Mouse (Mus musculus): ENCODE results near the gene Hirip3.

Gene Hirip3

DNA sequence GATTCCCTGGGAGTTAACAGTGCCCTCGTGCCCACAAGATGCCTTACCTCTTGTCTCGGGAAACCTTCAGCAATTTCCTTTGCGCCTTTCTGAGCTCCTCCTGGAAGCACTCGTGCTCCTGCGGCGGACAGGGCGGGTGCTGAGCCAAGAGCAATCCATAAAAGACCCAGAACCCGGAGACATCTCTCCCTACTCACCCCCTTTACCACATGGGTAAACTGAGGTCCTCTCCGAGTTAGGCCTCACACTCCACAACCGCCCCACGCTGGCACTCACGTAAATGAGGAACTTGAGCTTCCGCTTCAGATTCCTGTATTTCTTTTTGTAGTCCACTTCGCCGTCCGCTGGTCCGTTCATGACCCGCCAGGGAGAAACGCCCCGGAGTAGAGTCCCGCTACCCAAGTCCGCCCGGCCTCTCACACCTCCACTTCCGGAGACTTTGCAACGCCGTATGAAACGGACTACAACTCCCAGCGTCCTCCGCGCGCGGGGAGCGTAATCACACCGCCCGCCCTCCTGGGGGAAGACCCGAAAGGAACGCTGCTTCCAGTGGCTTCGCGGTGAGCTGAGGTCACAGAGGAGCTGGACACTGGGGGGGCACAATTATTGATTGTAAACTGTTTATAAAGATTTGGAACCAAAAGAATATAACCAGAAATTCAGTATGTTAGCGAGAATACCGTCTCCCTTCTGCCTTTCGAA lies at the start of gene Hirip3:
TSS of gene Hirip3 (plus strand) at position 544 of the 702 bp plus-strand sequence.
- peak; percentile 97 for DNase-seq

DNA sequence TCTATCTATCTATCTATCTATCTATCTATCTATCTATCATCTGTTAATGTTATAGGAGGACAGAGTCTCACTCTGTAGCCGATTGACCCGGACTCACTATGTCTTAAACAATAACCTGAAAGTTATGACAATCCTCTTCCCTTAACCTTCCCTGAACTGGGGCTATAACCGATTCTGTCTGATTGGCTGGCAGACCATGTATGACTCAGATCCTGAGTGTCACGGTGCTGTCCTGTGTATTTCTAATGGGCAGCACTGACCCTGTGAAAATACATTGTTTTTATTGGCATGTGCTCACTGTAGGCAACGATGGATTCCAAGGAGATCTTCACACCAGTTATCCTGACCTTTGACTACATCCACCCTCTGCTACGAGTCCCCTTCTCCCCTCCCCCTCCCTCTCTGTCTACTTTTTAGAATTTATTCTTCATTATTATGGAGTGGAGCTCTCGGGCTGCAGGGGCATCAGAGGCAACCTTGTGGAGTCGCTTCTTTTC lies 46.0 kb upstream of the Hirip3 start:
- no peak for DNase-seq

DNA sequence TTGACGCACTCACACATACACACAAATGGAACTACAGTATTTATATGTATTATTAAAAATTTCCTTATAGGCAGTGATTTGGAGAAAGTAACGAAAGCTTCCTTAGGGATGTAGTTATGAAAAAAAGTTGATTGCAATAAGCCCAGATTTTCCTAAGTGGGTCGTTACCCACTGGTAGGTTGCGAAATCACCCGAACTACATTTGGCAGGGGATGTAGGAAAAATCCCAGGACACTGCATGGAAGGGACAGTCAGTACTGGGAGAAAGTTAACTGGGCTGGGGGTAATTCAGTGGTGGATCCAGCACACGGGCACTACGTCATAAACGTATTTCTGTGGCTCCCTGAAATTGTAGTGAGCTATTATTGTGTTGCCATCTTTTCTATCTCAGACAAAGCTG lies 45.3 kb upstream of the Hirip3 start:
- no peak for DNase-seq

DNA sequence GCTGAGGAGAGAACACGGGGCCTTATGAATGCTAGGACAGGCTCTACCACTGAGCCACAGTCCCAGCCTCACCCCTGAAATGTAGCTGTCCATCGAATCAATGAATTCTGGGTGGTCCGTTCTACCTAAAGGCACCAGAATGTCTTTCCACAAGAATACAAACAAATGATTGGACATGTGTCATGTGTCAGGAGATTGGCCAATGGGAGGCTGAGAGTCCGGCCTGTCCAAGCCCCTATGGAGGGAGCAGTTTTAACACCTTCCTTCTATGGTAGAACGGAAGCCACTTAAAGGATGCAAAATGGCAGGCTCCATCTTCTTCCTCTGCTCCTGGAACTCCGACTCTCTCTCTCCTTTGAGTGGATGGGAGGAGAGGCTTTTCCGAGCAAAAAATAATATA lies 44.2 kb upstream of the Hirip3 start:
- DNase-seq: no peak

DNA sequence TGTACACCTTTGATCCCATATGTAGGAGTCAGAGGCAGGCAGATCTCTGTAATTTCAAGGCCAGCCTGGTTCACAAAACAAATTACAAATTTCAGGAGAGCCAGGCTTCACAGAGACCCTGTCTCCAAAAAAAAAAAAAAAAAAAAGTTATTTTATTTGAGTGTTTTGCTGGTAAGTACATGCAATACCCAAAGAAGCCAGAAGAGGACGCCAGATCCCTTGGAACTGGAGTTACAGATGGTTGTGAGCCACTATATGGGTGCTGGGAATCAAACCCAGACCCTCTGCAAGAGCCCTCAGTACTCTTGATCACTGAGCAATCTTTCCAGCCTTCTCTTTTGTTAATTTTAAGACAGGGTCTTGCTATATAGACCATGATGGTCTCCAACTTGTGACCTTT lies 43.0 kb upstream of the Hirip3 start:
- no peak for DNase-seq

DNA sequence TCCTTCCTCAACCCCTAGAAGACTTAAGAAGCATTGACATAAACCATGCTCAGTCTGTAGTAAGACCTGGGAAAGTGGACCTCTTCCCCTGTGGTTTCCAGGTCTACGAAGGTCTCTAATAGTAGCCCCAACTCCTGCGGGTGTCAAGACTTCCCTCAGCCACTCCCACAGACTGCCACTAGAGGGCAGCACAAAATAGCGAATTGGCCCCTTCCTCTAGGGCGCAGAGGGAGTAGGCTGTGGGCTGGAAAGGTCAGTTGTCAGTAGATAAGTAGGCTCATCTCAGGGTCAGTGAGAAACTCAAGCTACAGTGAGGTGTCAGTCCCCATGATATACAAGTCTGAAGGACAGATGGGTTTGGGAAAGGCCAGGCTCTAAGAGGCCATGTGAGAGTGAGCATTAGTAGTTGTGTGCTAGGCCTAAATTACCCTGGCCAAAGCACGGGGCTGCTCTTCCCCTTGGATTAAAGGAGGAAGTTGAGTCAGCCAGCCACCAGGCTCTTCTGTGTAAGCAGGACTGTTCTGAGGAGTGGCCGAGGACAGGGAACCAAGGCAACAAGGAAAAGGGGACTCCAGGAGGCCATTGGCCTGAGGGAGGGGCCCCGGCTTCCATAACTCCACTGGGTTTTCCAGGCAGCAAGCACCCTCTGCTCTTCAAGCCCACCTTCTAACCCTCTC lies 39.8 kb upstream of the Hirip3 start:
- DNase-seq: peak; percentile 90

DNA sequence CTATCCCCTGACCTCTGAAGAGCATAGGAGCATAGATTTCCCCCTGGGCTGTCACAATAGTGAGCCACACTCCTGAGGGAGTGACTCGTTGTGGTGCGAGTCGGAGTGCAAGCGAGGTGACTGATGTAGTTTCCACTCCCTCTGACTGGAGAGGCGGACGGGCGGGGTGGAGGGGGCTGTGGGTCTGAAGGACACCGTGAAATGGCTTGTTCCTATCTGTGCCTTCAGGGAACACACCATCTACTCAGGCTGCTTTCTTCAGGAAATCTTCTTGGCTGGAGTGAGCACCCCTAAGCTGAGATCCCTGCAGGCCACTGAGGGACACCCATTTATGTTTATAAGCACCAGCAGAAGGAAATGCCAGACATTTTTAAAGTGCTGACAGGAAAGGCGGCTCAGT lies 39.0 kb upstream of the Hirip3 start:
- no peak for DNase-seq

DNA sequence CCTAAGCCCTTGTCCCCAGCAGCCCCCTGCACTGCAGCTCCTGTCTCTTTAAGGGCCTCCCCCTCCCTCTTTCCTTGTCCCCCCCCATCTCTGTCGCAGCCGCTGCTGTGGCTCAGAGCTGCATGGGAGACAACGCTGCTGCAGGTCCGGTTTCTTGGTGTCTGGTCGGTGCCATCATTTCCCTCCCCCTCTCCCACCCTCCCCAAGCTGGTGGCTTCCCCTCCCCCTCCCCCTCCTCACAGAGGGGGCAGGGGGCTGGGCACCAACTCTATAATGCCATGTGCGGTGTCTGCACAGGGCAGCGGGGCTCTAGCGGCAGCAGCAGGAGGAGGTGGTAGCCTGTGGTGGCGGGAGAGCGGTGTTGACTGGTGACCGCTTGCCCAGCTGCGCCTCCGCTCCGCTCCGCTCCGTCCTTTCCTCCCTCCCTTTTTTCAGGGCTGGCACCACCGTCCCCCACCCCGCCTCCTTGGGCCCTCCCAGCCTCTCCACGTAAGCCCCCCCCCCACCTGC lies 38.5 kb upstream of the Hirip3 start:
- DNase-seq: no peak

DNA sequence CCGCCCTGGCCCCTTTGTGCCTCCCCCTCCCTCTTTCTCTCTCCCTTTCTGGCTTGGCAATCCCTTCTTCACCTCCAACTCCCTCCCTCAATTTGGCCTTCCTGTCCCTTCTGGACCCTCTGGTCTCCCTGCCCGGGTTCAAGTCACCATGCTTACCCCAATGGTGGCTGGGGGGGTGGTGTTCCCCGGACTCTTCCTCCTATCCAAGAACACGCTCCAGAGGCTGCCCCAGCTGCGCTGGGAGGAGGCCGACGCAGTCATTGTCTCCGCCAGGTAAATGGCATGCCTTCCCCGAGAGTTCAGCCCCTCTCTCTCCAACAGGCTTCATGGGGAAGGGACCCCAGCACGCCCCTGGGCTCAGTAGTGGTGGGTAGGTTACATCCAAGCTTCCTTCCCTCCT lies 37.8 kb upstream of the Hirip3 start:
- no peak for DNase-seq

DNA sequence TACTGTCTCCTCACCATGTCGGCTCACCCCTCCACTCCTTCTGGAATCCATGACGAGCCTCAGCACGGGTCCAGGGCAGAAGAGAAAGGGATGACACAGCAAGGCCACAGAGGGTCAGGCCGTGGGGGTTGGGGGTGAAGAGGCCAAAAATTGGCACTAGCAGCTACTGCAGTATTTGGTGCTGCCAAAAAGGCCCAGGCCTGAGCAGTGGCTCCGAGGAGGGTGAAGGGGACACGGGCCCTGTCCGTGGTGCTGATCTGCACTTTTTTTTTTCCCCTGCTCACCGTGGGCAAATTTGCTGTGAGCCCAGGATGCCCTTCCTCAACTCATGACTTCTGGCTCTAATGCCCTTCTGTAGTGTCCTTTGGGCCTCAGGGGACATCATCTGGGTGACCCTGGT lies 36.4 kb upstream of the Hirip3 start:
- DNase-seq: peak; percentile 58

DNA sequence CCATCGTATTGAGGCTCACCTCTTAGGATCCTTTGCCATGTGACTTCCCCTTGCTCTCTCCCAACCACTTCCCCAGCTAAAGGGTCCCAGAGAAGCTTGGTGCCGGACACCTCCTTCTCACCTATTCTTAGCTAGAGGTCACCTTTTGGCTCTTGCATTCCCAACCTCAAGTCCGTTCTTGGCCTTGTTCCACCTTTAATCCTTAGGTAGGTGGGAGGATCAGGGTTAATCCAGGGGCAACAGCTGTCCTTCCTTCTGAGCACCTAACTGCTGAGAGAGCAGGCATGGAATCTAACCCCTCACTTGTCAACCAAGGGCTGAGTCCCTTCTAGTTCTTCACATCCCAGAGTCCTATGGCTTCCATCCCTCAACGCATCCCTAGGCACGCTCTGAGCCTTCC lies 35.8 kb upstream of the Hirip3 start:
- no peak for DNase-seq

DNA sequence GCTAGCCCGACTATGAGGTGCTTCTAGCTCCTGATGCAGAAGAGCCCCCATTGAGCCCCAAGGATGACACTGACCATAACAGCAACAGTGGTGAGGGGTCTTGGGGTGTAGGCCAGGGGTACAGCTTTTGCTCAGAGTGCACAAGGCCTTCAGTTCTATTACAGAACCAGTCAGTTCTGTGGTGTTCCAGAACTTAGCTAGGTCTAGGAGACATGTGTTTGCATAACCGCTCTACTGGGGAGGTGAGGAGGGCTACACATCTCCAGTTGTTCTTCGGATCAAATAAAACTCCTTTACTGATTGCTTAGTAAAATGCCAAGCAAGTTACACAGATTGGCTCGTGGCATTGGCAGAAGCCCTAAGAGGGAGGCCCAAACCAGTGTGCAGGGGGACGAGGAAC lies 30.2 kb upstream of the Hirip3 start, which contains the start of gene 4930451I11Rik:
TSS of gene 4930451I11Rik (minus strand) at position 101 of the 400 bp plus-strand sequence.
- no peak for DNase-seq

DNA sequence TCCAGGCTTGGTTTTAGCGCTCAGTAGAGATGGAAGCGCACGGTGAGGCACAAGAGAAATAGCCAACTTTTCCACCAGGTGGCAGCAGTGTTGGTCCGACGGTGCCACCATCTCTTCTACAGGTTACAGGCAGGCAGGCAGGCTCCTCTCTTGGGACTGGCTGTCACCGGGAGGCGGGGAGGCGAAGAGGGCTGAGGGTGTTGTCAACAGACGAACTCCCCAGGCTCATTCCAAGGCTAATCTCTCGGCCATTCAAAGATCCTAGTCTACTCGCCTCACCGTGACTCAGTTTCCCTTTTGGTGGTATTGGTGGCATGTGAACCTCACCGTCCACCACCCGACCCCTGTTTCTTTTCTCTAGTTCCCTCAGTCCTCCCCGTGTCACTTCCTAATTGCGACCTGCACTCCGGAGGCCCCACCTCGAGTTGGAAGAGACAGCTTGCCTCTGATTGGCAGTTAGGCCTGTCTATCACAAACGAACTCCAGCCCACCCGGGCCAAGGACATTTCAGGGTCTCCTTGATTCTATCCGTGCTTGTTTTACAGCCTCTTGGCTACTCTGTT lies 29.7 kb upstream of the Hirip3 start:
- DNase-seq: peak; percentile 90

DNA sequence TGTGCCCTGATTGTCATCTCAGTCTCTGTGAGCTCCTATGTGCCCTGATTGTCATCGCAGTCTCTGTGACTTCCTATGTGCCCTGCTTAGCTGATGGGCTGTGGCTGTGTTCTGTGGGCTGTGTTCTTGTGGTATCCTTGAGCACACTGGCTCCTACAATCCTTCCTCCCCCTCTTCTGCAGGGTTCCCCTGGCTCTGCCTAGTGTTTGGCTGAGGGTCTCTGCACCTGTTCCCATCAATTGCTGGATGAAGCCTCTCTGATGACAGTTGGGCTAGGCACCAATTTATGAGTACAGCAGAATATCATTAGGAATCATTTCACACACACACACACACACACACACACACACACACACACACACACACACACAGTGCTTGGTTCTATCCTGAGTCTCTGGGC lies 28.5 kb upstream of the Hirip3 start:
- no peak for DNase-seq

DNA sequence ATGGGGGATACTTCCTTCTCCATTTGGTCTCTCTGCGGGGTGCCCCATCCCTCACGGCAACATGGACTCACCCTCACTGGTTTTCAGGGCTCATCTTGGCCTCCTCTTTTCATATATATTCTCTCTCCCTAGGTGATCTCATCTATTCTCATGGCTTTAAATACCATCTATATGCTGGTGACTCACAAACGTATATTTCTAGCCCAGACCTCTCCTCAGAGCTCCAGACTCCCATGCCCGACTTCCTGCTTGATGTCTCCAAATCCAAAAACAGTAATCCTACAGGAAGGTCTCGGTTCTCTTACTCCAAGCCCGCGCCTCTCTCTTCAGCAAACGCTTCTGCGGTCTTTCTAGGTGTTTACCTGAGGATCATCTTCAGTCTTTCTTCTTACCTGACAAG lies 18.5 kb upstream of the Hirip3 start:
- DNase-seq: no peak

DNA sequence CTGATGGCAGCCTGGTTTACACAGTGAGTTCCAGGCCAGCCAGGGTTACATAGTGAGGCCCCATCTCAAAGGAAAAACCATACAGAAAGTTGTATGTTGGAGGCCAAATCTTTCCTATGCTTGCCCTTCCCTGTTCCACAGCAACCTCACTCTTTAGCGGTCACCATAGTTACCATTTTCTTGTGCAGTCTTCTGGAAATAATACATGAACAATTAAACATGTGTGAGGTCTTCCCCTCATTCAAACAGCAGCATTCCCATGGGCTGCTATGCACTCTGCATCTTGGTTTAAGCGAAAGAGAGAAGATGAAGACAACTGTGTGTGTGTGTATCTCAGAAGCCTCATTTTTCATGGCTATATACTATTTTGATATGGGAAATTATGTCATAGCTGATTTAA lies 16.3 kb upstream of the Hirip3 start:
- no peak for DNase-seq

DNA sequence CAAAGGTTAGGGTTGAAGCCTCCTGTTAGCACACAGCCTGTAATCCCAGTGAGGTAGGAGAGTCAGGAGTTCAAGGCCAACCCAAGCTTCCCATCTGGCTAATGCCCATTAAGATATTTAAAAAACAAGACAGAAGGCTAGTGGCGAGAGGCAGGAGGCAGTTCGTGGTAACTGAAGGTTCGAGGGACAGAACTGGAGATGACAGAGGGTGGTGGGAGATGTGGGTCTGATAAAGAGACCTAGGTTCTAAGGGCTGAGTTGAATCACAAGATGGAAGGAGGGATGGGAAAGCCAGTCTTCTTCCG lies 14.7 kb upstream of the Hirip3 start, which contains the start of gene Doc2a:
TSS of gene Doc2a (plus strand) at position 301 of the 305 bp plus-strand sequence.
- no peak for DNase-seq

DNA sequence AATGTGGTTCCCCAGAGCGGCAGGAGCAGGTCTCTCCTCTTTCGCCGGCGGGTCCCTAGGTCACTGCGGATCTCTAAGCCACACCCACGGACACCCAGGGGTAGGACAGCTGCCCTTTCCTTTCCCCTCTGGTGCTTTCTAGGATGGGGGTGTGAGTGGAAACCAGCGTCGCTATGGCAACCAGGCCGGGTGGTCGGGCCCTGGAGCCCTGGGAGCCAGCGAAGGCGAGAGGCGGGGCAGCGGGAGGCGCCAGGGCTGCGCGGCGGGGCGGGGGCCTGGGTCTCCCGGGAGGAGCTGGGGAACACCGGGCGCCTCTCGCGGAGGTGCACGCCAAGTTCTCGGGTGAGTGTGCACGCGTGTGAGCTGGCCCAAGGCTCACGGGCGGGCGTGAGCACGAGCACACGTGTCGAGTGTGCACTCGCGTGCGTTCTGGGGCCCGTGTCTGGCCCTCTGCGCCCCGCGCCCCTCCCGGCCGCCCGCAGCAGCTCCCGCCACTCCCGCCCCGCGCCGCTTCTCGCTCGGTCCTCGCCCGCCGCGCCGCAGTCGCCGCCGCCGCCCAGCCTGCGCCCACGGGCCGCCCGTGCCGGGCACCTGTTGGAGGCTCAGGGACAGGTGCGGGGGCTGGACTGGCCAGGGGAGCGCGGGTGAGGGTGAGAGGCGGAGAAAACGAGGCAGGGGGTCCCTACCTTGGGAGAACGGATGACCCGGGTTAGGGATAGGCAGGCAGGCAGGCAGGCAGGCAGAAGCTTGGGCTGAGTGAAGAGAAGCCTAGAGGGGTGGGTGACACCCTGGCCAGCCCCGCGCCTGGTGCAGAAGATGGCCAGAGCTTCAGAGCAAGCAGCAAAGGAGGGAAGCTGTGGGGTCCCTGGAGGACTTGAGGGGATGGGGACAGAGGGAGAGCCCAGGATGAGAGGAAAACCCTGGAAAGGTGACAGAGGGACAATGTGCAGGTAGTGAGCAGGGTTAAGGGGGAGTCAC lies 14.1 kb upstream of the Hirip3 start:
- DNase-seq: no peak

DNA sequence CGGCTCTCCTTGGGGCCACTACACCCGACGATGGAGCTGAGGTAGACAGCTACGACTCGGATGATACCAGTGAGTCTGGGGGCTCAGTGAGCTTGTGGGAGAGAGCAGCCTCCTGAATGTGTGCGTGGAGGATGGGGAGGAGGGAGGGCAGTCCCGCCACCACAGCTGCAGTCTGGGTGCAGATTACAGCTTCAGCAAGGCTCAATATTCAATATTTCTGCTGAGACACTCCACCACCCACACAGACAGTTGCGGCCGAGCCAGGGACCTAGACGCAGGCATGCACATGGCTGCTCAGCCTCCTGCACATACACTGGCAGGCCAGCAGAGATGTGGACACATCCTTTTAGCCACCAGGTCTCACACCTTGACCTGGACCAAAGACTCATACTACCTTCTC lies 13.0 kb upstream of the Hirip3 start:
- no peak for DNase-seq

DNA sequence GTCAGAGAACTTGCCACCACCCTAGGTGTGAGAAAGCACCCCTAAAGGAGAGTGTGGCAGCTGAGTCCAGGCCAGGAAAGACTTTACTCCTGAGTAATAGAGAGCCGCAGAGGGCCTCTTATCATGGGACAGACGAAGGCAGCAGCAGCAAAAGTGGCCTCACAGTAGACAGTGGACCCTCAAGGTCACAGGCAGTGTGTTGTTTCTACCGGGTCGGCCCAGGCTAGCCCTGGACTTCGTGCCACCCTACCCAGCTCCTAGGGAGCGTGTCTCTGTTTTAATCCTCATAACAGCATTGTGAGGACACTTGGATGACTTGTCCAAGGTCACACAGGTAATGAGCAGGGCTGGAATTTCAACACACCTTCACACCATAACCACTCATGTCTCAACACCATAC lies 11.6 kb upstream of the Hirip3 start:
- no peak for DNase-seq

DNA sequence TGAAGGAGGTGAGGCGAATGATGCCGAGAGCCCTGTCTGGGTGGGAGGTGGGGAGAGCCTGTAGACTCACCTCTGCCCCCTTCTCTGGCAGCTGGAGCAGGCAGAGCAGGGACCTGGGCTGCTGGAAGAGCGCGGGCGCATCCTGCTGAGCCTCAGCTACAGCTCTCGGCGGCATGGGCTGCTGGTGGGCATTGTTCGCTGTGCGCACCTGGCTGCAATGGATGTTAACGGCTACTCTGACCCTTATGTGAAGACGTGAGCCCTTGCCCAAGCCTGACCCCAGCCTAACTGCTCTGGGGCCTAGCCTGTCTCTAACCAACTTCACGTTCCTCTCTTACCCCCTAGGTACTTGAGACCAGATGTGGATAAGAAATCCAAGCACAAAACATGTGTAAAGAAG lies 10.6 kb upstream of the Hirip3 start:
- no peak for DNase-seq

DNA sequence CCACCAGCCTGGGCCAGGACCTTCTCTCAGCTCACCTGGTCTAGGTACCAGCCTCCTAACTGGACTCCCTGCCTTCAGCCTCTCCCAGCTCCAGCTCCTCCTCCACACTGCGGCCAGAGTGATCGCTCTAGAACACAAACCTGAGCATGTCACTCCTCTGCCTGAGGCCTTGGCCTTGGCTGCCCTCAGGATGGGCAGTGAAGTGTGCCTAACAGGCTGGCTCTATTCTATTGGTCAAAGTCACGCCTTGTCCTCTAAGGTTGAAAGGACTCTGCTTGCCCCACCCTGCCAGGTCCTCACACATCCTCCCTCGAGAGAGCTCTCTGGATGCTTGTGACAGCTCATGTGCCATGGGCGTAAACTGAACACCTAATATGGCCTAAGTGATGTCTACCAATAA lies 8.3 kb upstream of the Hirip3 start:
- DNase-seq: peak; percentile 61

DNA sequence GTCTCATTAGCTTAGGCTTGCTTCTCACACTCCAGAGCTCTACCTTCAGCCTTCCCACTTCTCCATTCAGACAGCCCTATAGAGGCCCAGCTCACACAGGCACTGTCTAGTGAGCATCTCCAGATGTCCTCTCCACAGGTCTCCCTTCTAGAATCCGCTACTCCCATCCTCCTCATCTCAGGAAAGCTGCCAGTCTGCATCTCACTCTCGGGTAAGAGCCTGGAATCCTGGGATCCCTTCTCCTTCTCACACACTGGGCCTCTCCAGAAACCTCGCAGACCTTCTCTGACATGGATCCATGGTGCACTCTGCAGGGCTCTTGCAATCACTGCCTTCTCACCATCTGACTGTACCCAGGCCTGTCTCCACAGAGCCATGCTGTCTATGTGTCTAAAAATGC lies 6.1 kb upstream of the Hirip3 start:
- DNase-seq: no peak

All from kidney, postnatal 10 days (tissue).